Mouse (Mus musculus) hindbrain, embryonic 16.5 days (tissue): ENCODE measurements at regions not wholly inside any gene's neighbourhood (a gene's known extent, or its start where the extent isn't known, plus 50 kb on each side); places are given as distances from the start of the nearest gene placed in this dataset.
A peak's percentile ranks its signal among the peaks of the same experiment; 100 is the strongest.

Experiments used
- ATAC-seq: fragments of 200-750 bp; cut with Nextera tagmentation; 2 replicates; pipeline ENCODE4 v1.8.0; 2017; ENCODE audit warnings: moderate TSS enrichment, moderate library complexity
- H3K27ac ChIP-seq: fragments of 300-500 bp; sonication (generic); 2 replicates; pipeline ENCODE4 v1.5.1; 2014; ENCODE audit warnings: low read depth, mild to moderate bottlenecking, control low read depth, low read length, moderate library complexity
- H3K27me3 ChIP-seq: fragments of 300-500 bp; sonication (generic); replicated peaks from 2 replicates; pipeline ENCODE4 v1.6.1; 2014; ENCODE audit warnings: low read length; ENCODE audit not compliant: control insufficient read depth, insufficient read depth
- H3K36me3 ChIP-seq: fragments of 300-500 bp; sonication (generic); 2 replicates; pipeline ENCODE4 v1.6.1; 2014; ENCODE audit warnings: mild to moderate bottlenecking, low read length, moderate library complexity, mixed read lengths; ENCODE audit not compliant: control insufficient read depth, insufficient read depth
- H3K4me1 ChIP-seq: fragments of 300-500 bp; sonication (generic); 2 replicates; pipeline ENCODE4 v1.6.1; 2014; ENCODE audit warnings: low read depth, low read length; ENCODE audit not compliant: control insufficient read depth, insufficient read depth
- H3K4me2 ChIP-seq: fragments of 300-500 bp; sonication (generic); 2 replicates; pipeline ENCODE4 v1.6.1; 2014; ENCODE audit warnings: mild to moderate bottlenecking, low read length, control low read depth, moderate library complexity
- H3K4me3 ChIP-seq: fragments of 300-500 bp; sonication (generic); 2 replicates; pipeline ENCODE4 v1.5.1; 2014; ENCODE audit warnings: mild to moderate bottlenecking, low read length, control low read depth, moderate library complexity
- H3K9ac ChIP-seq: fragments of 300-500 bp; sonication (generic); 2 replicates; pipeline ENCODE4 v1.6.1; 2014; ENCODE audit warnings: low read depth, mild to moderate bottlenecking, control low read depth, low read length, moderate library complexity
- H3K9me3 ChIP-seq: fragments of 300-500 bp; sonication (generic); 2 replicates; pipeline ENCODE4 v1.6.1; 2014; ENCODE audit warnings: mild to moderate bottlenecking, low read length, moderate library complexity; ENCODE audit not compliant: control insufficient read depth
- WGBS: fragments of 180-500 bp; shearing (Covaris S2); extraction: QIAGEN DNeasy Blood & Tissue Kit; methylation state at CpG from one replicate; pipeline ENCODE4 v1.1.7; 2014; 5-methylcytosine and 5-hydroxymethylcytosine counted together

DNA sequence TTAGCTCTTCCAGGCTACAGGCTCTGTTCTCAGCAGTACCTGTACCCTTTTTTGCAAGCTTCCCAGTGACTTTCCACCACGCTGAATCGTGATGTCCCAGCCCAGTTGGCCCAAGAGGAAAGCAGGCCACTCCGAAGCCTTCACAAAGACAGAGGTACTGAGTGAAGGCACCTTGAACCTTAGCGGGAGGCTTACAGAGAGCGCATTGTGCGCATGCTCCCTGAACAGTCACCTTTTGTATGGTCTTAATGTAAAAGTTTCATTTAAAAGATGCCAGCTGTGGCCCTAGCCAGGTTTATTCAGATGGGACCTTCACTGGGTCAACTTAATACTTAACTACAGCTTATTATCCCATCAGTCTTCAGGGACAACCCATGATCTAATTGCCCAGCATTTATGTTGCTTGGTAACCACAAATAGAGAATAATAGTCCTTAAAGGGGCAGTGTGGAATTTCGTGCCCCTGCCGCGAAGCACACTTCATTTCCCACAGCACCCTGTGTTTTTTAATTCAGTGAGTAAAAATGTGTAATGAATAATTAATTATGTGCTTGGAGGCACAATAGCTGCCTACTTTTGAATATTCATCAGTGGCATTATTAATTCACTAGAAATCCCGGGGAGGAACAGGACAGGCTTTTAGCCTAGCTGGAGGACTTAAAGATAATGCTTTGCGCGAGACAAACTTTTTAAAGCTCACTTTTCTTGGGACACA, 111.3 kb upstream of the Vrk1 start:
- no peaks in the 10 kb centered on the region for H3K27me3 ChIP-seq
- H3K27ac ChIP-seq = peak overlapping the region; percentile 77
- 32% methylated on average over 12 of the region's 12 CpGs for WGBS
- H3K4me1 ChIP-seq = peaks cover 9% of the 10 kb centered on the region
- no peak overlapping the region for H3K9ac ChIP-seq
- peaks cover 31% of the 10 kb centered on the region for H3K9me3 ChIP-seq
- H3K4me3 ChIP-seq = no peak overlapping the region
- no peaks in the 10 kb centered on the region; the same call in 1 of the 2 replicates for H3K36me3 ChIP-seq
- peak; percentile 76 for ATAC-seq
- peak overlapping the region; percentile 31 for H3K4me2 ChIP-seq

DNA sequence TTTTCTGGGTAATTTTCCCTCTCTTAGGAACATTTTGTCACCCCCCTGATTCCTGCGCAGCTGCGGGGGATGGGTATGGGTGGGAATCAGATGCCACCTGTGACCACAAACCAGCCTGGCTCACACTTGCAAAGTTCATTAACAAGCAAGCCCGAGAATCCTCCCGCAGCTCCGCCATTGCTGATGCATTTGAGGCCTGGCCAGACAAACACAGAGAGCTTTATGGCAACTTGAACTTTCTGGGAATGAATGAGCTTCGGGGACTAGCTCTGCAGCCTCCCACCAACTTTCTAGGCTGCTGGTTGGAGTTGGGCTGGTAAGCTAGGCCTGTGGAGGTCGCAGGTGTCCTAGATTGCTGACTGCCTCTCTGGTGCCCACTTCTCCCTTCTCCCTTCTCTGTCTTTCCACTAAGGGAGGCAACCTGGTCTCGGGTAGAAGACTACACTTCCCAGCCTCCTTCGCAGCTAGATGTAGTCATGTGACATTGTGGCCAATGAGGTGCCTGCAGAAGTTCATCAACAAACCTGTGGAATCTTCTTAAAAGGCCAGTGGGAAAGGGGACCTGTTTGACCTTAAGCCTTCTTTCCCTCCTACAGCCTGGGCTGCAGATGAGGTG, 110.6 kb upstream of the Vrk1 start:
- peaks cover 12% of the 10 kb centered on the region for H3K4me1 ChIP-seq
- H3K4me3 ChIP-seq = no peak overlapping the region
- peak overlapping the region; percentile 31 for H3K4me2 ChIP-seq
- ATAC-seq = peak; percentile 54
- H3K9me3 ChIP-seq = peaks cover 31% of the 10 kb centered on the region
- peak overlapping the region; percentile 77 for H3K27ac ChIP-seq
- H3K27me3 ChIP-seq = no peaks in the 10 kb centered on the region
- H3K9ac ChIP-seq = no peak overlapping the region; the same call in 1 of the 2 replicates
- 37% methylated on average over 9 of the region's 9 CpGs for WGBS
- no peaks in the 10 kb centered on the region; the same call in 1 of the 2 replicates for H3K36me3 ChIP-seq

DNA sequence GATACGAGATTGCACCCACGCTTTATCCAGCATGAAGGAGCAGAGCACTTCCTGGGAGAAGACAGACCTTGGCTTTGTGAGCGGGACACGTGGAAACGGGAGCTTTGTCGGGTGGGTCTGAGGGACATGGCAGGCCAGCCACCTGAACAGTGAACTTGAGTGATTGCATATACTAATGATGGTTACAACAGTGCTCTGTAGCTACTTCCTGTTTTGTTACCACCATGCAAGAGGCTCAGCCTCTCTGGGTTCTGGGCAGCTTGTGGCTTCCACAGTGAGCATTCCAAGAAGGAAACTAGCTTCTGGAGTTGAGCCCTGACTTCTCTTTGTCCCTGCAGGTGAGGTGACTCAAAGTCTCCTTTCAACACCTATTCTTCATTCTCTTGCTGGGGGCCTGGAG, 109.5 kb upstream of the Vrk1 start:
- no peak for ATAC-seq
- no peak overlapping the region for H3K27ac ChIP-seq
- WGBS = 93% methylated on average over 6 of the region's 6 CpGs

DNA sequence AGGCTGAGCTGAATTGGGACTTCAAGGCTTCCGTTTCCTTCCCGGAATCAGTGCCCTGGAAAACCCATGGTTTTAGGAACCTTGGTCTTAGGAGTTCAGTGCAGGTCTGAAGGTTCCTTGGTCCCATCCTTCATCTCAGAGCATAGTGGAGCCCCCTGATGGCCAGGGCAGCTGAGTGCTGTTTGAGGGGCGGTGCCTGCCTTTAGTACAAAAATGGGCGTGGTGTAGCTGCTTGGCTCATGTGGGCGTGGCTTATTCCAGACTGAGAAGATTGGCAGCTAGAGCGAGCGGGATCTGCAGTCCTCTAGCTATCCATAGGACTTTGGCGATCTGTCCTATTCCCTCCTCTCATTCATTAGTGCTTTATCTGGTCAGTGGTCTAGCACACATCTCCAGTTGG, 107.0 kb upstream of the Vrk1 start:
- Histone ChIP-seq H3K4me1 (peaks cover 14% of the 10 kb centered on the region), H3K36me3 (no peaks in the 10 kb centered on the region), H3K27me3 (no peaks in the 10 kb centered on the region; the same call in 1 of the 2 replicates), H3K9me3 (no peaks in the 10 kb centered on the region), H3K4me3 (no peak overlapping the region), H3K4me2 (no peak overlapping the region), H3K9ac (no peak overlapping the region), H3K27ac (no peak overlapping the region)
- no peak for ATAC-seq
- WGBS = 51% methylated on average over 8 of the region's 8 CpGs

More for the DNA sequence above, 109.5 kb upstream of the Vrk1 start:
- Histone ChIP-seq H3K9ac (no peak overlapping the region), H3K36me3 (no peaks in the 10 kb centered on the region), H3K4me2 (no peak overlapping the region), H3K4me3 (no peak overlapping the region), H3K9me3 (peaks cover 23% of the 10 kb centered on the region), H3K27me3 (no peaks in the 10 kb centered on the region), H3K4me1 (peaks cover 14% of the 10 kb centered on the region)

DNA sequence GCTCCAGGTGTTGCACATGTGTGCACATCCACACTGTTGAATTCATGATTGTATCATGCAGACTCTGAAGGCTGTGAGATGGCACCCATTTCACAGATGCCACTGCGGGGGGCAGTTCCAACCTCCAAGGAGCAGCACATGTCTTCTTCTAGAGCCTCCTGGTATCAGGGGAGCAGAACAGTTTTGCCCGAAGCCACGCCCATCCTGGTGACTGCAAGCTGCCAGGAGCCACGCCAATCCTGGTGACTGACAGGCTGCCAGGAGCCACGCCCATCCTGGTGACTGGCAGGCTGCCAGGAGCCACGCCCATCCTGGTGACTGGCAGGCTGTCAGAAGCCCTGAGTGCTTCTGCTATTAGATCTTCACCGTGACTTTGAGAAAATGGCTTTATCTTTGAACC, 103.4 kb upstream of the Vrk1 start:
- H3K36me3 ChIP-seq = no peaks in the 10 kb centered on the region
- peaks cover 5% of the 10 kb centered on the region for H3K4me1 ChIP-seq
- H3K4me3 ChIP-seq = no peak overlapping the region
- 0 out of 2 replicates have a peak, but pooled peaks have one; percentile 10 for ATAC-seq
- 36% methylated on average over 7 of the region's 7 CpGs for WGBS
- H3K9me3 ChIP-seq = no peaks in the 10 kb centered on the region
- no peak overlapping the region for H3K4me2 ChIP-seq
- H3K27ac ChIP-seq = no peak overlapping the region
- H3K27me3 ChIP-seq = no peaks in the 10 kb centered on the region; the same call in 1 of the 2 replicates
- no peak overlapping the region for H3K9ac ChIP-seq

- no peak overlapping the region for H3K27ac ChIP-seq
- H3K27me3 ChIP-seq = no peaks in the 10 kb centered on the region; the same call in 1 of the 2 replicates
- WGBS = 66% methylated on average over 13 of the region's 13 CpGs
- H3K4me3 ChIP-seq = no peak overlapping the region
- H3K4me1 ChIP-seq = peaks cover 5% of the 10 kb centered on the region
- ATAC-seq = no peak
- no peak overlapping the region for H3K9ac ChIP-seq
- no peaks in the 10 kb centered on the region for H3K36me3 ChIP-seq
- no peak overlapping the region for H3K4me2 ChIP-seq
- H3K9me3 ChIP-seq = no peaks in the 10 kb centered on the region
Observed at GRCm38 (mm10) chr12:105907851-105908620, 102.0 kb upstream of the Vrk1 start.

- no peak overlapping the region for H3K27ac ChIP-seq
- no peak for ATAC-seq
Observed at GRCm38 (mm10) chr12:105911556-105911955, 98.5 kb upstream of the Vrk1 start.

DNA sequence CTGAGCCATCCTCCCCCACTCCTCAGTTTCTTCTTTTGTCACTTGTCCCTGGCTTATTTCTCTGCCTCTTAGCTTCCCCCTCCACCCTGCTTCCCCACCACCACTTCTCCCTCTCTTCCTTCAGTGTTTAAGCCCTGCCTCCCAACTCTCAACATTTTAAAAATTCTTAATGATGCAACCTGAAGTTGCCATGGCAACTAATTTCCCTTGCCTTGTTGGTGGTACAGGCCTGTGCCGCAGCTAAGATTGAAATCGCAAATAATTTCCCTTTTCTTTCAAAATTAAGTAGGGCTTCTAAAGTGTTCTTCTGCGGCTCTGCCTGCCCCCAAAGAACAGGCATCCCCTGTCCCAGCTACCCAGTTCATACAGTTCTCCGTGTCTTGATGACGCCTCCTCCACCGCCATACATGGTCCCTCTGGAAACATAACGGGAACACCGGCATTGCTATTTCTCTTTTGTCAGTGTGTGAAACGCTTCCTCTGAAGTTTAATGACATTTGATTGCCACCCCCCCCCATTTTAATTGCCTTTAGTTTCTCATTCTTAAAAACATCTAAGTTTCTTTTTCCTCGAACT, 92.6 kb upstream of the Vrk1 start:
- peak; percentile 76 for ATAC-seq
- peaks cover 8% of the 10 kb centered on the region for H3K4me1 ChIP-seq
- no peak overlapping the region for H3K4me2 ChIP-seq
- WGBS = 49% methylated on average over 10 of the region's 10 CpGs
- peak overlapping the region; percentile 42; the same call in 1 of the 2 replicates for H3K27ac ChIP-seq
- no peak overlapping the region for H3K9ac ChIP-seq
- H3K4me3 ChIP-seq = no peak overlapping the region
- H3K36me3 ChIP-seq = no peaks in the 10 kb centered on the region
- no peaks in the 10 kb centered on the region for H3K9me3 ChIP-seq
- H3K27me3 ChIP-seq = no peaks in the 10 kb centered on the region

More at GRCm38 (mm10) chr12:105911556-105911955, 98.5 kb upstream of the Vrk1 start:
- Histone ChIP-seq H3K36me3 (no peaks in the 10 kb centered on the region), H3K4me1 (no peaks in the 10 kb centered on the region), H3K4me2 (no peak overlapping the region), H3K4me3 (no peak overlapping the region), H3K9me3 (no peaks in the 10 kb centered on the region), H3K9ac (no peak overlapping the region), H3K27me3 (no peaks in the 10 kb centered on the region; the same call in 1 of the 2 replicates)
- 83% methylated on average over 9 of the region's 9 CpGs for WGBS
